Mouse (Mus musculus) midbrain, embryonic 10.5 days (tissue): ENCODE results near the gene Fbln2. TPM values are rescaled to one million over a fixed set of nuclear protein-coding genes. Genes with fewer than 3 reads are reported as not detected.

ENCODE experiments used
- DNase-seq: peaks from one replicate; pipeline ENCODE4 v3.0.0-alpha.2; 2017; ENCODE audit warnings: low spot score
- H3K27ac ChIP-seq: fragments of 300-500 bp; sonication (generic); replicated peaks from 2 replicates; pipeline ENCODE4 v1.5.1; 2016; ENCODE audit warnings: mild to moderate bottlenecking
- H3K27me3 ChIP-seq: fragments of 300-500 bp; sonication (generic); 2 replicates; pipeline ENCODE4 v1.6.1; 2016; ENCODE audit warnings: low read depth, mild to moderate bottlenecking; ENCODE audit not compliant: poor library complexity, severe bottlenecking
- H3K36me3 ChIP-seq: fragments of 300-500 bp; sonication (generic); 2 replicates; pipeline ENCODE4 v1.6.1; 2016; ENCODE audit warnings: mild to moderate bottlenecking, moderate library complexity
- H3K4me1 ChIP-seq: fragments of 300-500 bp; sonication (generic); 2 replicates; pipeline ENCODE4 v1.6.1; 2016
- H3K4me3 ChIP-seq: fragments of 300-500 bp; sonication (generic); 2 replicates; pipeline ENCODE4 v1.5.1; 2016; ENCODE audit warnings: mild to moderate bottlenecking, moderate library complexity
- H3K9me3 ChIP-seq: fragments of 300-500 bp; sonication (generic); replicated peaks from 2 replicates; pipeline ENCODE4 v1.6.1; 2016; ENCODE audit warnings: mild to moderate bottlenecking
- WGBS: fragments of 180-500 bp; shearing (Covaris S2); methylation state at CpG from one replicate; pipeline ENCODE4 v1.1.7; 2016; 5-methylcytosine and 5-hydroxymethylcytosine counted together
- polyA plus RNA-seq: library from polyadenylated mRNA; unstranded; fragments of >200 nt; fragmentation: Nextera tagmentation; extraction: Ambion mirVana; gene quantifications from 2 replicates; pipeline ENCODE4 v1.2.1, GENCODE M21; 2016

Fbln2 gene
- polyA plus RNA-seq, 1 experiment from 2014 or later, result 24.2 TPM

GRCm38 (mm10) chr6:91183041-91183440 lies 29.2 kb upstream of the Fbln2 start:
- DNase-seq, result no peak
- Histone ChIP-seq H3K4me1 (peaks cover 10% of the 10 kb centered on the region; the same call in 1 of the 2 replicates), H3K4me3 (no peak overlapping the region), H3K9me3 (no peaks in the 10 kb centered on the region), H3K27me3 (no peaks in the 10 kb centered on the region), H3K27ac (no peak overlapping the region), H3K36me3 (no peaks in the 10 kb centered on the region)
- whole genome bisulfite sequencing, result 55% methylated on average over 1 of the region's 1 CpGs

GRCm38 (mm10) chr6:91183980-91184379 lies 28.3 kb upstream of the Fbln2 start:
- H3K9me3 ChIP-seq, result no peaks in the 10 kb centered on the region
- no peak overlapping the region for H3K27ac ChIP-seq
- H3K4me1 ChIP-seq, result peaks cover 10% of the 10 kb centered on the region; the same call in 1 of the 2 replicates
- WGBS, result 81% methylated on average over 2 of the region's 2 CpGs
- DNase-seq, result no peak
- no peaks in the 10 kb centered on the region for H3K36me3 ChIP-seq
- no peaks in the 10 kb centered on the region for H3K27me3 ChIP-seq
- no peak overlapping the region for H3K4me3 ChIP-seq

DNA sequence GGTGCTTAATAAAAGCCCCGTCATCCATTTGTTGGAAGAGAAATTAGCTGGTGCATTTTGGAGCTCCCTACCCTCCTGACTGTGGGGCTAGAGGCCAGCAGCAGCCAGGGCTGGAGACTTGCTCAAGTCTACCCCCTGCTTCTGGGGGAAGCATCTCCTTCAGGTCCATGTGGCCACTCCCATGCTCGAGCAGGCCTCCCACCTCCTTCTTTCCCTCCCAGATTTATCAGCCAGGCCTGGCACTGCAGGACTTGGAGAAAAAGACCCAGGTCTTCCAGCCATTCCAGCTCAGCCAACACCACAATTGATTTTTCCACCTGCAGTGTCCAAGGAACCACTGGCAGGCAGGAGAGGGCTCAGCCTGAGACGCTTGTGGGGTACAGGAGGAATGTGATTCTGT lies 27.5 kb upstream of the Fbln2 start:
- Histone ChIP-seq H3K4me1 (peaks cover 10% of the 10 kb centered on the region; the same call in 1 of the 2 replicates), H3K4me3 (no peak overlapping the region), H3K27ac (no peak overlapping the region), H3K9me3 (no peaks in the 10 kb centered on the region), H3K27me3 (no peaks in the 10 kb centered on the region), H3K36me3 (no peaks in the 10 kb centered on the region)
- 76% methylated on average over 3 of the region's 3 CpGs for WGBS
- DNase-seq, result no peak

GRCm38 (mm10) chr6:91185502-91185901 lies 26.8 kb upstream of the Fbln2 start:
- H3K27ac ChIP-seq, result no peak overlapping the region
- no peaks in the 10 kb centered on the region for H3K9me3 ChIP-seq
- no peak overlapping the region for H3K4me3 ChIP-seq
- DNase-seq, result no peak
- peaks cover 8% of the 10 kb centered on the region; the same call in 1 of the 2 replicates for H3K4me1 ChIP-seq
- H3K27me3 ChIP-seq, result no peaks in the 10 kb centered on the region
- H3K36me3 ChIP-seq, result no peaks in the 10 kb centered on the region
- WGBS, result 84% methylated on average over 5 of the region's 5 CpGs

DNA sequence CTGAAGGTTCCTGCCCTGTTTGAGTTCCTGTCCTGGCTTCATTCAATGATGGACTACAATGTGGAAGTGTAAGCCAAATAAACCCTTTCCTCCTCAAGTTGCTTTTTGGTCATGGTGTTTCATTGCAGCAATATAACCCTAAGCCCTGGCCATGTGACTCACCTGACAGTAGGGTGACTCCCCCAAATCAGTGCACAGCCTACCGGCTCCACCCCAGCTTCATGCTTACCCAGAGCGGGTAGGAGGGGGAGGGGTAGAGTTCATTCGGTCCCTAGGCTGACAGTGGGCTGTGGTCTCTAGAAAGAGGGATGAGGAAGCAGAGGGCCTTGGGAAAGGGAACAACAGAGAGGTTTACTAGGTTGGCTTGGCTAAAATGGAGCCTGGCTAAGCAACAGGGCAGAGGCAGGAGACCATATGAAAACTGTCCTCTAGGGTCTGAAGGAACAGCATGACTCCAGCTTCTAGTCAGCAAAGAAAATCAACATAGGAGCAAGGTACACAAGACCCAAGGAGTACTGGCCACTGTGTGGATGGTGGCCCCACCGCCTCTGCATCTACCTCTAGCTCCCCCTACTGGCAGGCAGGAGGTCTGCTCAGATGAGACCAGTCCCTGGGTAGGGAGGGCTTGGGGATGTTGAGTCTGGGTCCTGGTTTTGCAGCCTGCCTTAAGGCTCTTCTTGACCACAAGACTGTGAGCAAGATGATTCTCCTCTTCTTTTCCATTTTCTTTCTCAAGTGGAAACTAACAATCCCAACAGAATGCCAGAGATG lies 25.9 kb upstream of the Fbln2 start:
- H3K27ac ChIP-seq, result no peak overlapping the region
- no peaks in the 10 kb centered on the region for H3K9me3 ChIP-seq
- H3K4me1 ChIP-seq, result peaks cover 3% of the 10 kb centered on the region
- 51% methylated on average over 4 of the region's 4 CpGs for WGBS
- no peak overlapping the region for H3K4me3 ChIP-seq
- no peak for DNase-seq
- no peaks in the 10 kb centered on the region for H3K36me3 ChIP-seq
- H3K27me3 ChIP-seq, result no peaks in the 10 kb centered on the region

GRCm38 (mm10) chr6:91186934-91187333 lies 25.3 kb upstream of the Fbln2 start:
- Histone ChIP-seq H3K27ac (no peak overlapping the region), H3K4me1 (peaks cover 7% of the 10 kb centered on the region), H3K9me3 (no peaks in the 10 kb centered on the region), H3K27me3 (no peaks in the 10 kb centered on the region), H3K36me3 (no peaks in the 10 kb centered on the region), H3K4me3 (no peak overlapping the region)
- DNase-seq, result no peak
- WGBS, result 84% methylated on average over 6 of the region's 6 CpGs

DNA sequence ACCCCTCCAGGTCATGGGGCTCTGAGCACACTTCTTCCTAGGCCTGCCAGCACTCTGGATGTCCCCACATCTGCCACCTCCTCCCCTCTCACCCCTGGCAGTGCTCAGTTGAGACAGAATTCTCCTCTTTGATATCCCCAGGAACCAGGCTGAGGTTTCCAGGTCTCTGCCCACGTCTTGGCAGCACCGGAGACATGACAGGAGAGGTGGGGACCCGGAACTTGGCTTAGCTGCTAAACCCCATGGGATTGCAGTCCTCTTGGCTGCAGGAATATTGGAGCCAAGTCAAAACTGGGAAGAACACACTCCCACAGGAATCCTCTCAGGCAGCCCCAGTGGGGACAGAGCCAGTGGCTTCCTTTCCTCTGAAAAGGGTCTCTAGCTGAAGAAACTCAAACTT lies 24.4 kb upstream of the Fbln2 start:
- DNase-seq, result no peak
- Histone ChIP-seq H3K27ac (no peak overlapping the region), H3K4me3 (no peak overlapping the region), H3K36me3 (no peaks in the 10 kb centered on the region), H3K9me3 (no peaks in the 10 kb centered on the region), H3K4me1 (peaks cover 10% of the 10 kb centered on the region), H3K27me3 (no peaks in the 10 kb centered on the region)
- WGBS, result 82% methylated on average over 3 of the region's 3 CpGs

GRCm38 (mm10) chr6:91189971-91190370 lies 22.3 kb upstream of the Fbln2 start:
- Histone ChIP-seq H3K9me3 (no peaks in the 10 kb centered on the region), H3K4me1 (peaks cover 10% of the 10 kb centered on the region), H3K4me3 (no peak overlapping the region), H3K27me3 (no peaks in the 10 kb centered on the region), H3K36me3 (no peaks in the 10 kb centered on the region), H3K27ac (no peak overlapping the region)
- DNase-seq, result no peak
- WGBS, result 87% methylated on average over 6 of the region's 6 CpGs

DNA sequence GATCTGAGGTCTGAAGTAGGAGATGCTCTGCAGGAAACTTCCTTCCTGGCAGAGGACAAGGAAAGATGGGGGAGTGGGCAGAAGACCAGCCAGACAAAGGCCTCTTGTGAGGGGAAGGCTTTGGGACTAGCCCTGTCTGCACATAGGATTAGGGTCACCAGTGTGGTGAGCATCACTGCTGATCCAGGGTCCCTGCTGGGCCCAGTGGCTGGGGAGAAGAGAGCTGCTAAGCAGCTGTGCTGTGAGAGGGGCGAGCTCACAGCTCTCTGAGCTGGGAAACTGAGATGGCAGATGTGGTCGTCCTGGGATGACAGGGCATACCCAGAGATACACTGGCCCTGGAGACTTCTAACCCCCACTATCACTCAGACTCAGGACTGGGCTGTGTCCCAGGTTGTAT lies 20.8 kb upstream of the Fbln2 start:
- Histone ChIP-seq H3K4me1 (peaks cover 15% of the 10 kb centered on the region), H3K27ac (peak overlapping the region; percentile 30), H3K9me3 (no peaks in the 10 kb centered on the region), H3K36me3 (no peaks in the 10 kb centered on the region), H3K27me3 (no peaks in the 10 kb centered on the region), H3K4me3 (no peak overlapping the region)
- no peak for DNase-seq
- WGBS, result 35% methylated on average over 2 of the region's 2 CpGs

DNA sequence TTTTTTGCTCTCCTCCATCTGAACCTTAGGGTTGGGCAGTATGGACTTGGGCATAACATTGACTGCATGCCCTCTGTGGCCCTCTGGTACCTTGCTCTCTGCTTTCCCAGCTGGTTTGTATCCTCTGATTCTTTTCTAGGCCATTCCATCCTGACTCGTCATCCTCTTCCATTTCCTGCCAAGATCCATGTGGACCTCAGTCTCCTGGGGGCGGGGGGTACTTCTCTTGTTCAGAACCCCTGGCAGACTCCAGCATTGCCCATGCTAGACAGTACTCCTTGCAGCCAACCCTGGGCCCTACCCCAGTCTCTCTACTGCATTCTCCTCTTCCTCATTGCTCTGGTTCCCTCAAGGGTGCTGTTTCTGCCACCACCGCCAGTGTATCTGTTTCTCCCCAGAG lies 19.8 kb upstream of the Fbln2 start:
- H3K36me3 ChIP-seq, result no peaks in the 10 kb centered on the region
- H3K9me3 ChIP-seq, result no peaks in the 10 kb centered on the region
- 0 out of 2 replicates have a peak, but pooled peaks cover under 1% of the 10 kb centered on the region for H3K27me3 ChIP-seq
- no peak overlapping the region; the same call in 1 of the 2 replicates for H3K27ac ChIP-seq
- H3K4me1 ChIP-seq, result peaks cover 16% of the 10 kb centered on the region
- no peak for DNase-seq
- no peak overlapping the region for H3K4me3 ChIP-seq
- 84% methylated on average over 3 of the region's 3 CpGs for WGBS

DNA sequence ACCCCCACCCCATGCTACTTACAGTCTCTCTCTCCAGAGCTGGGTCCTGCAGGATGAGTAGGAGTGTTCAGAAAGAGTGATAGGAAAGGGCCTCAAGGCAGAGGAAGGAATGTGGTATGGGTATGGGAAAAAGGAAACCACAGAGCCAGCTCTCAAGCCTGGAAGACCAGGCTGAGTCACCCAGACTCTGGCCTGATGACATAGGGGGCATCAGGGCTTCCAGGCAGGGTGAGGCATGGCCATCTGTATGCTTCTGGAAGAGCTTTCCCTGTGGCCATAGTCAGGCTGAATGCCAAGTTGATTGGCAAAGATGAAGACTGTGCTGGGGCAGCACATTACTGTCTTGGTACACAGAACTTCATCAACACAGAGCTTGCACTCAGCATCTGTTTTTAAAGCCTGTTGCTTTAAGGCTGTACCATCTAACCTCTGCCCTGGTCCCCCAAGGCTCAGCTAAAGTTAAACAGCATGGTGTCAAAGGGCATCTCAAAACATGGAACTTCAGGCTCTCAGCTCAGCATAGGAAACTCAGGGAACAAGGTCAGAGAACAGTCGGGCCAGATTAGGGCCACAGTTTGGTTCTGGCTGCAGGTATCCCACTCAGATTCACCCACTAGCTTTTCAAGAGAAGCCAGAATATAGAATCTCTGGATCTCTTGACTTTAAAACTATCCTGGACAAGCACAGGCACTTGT lies 19.3 kb upstream of the Fbln2 start:
- 73% methylated on average over 1 of the region's 1 CpGs for WGBS
- H3K27ac ChIP-seq, result no peak overlapping the region
- H3K36me3 ChIP-seq, result no peaks in the 10 kb centered on the region

DNA sequence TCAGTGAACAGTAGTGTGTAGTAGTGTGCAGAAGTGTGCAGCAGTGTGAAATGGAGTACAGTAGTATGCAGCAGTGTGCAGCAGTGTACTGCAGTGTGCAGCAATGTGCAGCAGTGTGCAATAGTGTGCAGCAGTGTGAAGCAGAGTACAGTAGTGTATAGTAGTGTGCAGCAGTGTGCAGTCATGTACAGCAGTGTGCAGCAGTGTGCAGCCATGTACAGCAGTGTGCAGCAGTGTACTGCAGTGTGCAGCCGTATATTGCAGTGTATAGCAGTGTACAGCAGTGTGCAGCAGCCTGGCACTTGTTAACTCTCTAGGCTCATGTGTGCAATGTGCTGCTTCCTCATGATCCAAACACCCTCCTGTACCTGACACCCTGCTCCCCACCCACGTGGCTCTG lies 13.8 kb upstream of the Fbln2 start:
- no peaks in the 10 kb centered on the region for H3K9me3 ChIP-seq
- 59% methylated on average over 2 of the region's 2 CpGs for WGBS
- H3K4me3 ChIP-seq, result no peak overlapping the region
- peaks cover 12% of the 10 kb centered on the region; the same call in 1 of the 2 replicates for H3K27me3 ChIP-seq
- peaks cover 25% of the 10 kb centered on the region for H3K4me1 ChIP-seq
- no peaks in the 10 kb centered on the region for H3K36me3 ChIP-seq
- H3K27ac ChIP-seq, result no peak overlapping the region
- DNase-seq, result no peak

More for the DNA sequence above, 19.3 kb upstream of the Fbln2 start:
- peaks cover 16% of the 10 kb centered on the region for H3K4me1 ChIP-seq
- H3K4me3 ChIP-seq, result no peak overlapping the region
- no peaks in the 10 kb centered on the region for H3K9me3 ChIP-seq
- no peak for DNase-seq
- peaks cover 6% of the 10 kb centered on the region; the same call in 1 of the 2 replicates for H3K27me3 ChIP-seq
